Mouse (Mus musculus) layer of hippocampus, adult 9-10 months (tissue): ENCODE measurements around the gene Crip3.

Experiments
- DNase-seq: peaks from one replicate; pipeline ENCODE4 v3.0.0; 2022; ENCODE audit warnings: low spot score

Gene Crip3

GRCm38 (mm10) chr17:46455110-46455691 lies 26.5 kb downstream of the Crip3 start:
- no peak for DNase-seq

- DNase-seq = no peak
Observed at GRCm38 (mm10) chr17:46457791-46458190, 29.1 kb downstream of the Crip3 start.

GRCm38 (mm10) chr17:46458439-46458838 lies 29.7 kb downstream of the Crip3 start:
- no peak for DNase-seq

GRCm38 (mm10) chr17:46460673-46461072 lies 31.9 kb downstream of the Crip3 start:
- no peak for DNase-seq

- DNase-seq = no peak
Observed at GRCm38 (mm10) chr17:46461347-46461746, 32.6 kb downstream of the Crip3 start.

GRCm38 (mm10) chr17:46462226-46462625 lies 33.5 kb downstream of the Crip3 start:
- DNase-seq = no peak

- DNase-seq = no peak
Observed at GRCm38 (mm10) chr17:46467830-46468229, 39.1 kb downstream of the Crip3 start.

GRCm38 (mm10) chr17:46476601-46477000 lies 47.9 kb downstream of the Crip3 start:
- DNase-seq = no peak

GRCm38 (mm10) chr17:46477286-46477685 lies 48.6 kb downstream of the Crip3 start:
- DNase-seq = no peak
